Mouse (Mus musculus) naive thymus-derived CD4-positive, alpha-beta T cell, adult 2 months (primary cell): ENCODE measurements at regions not wholly inside any gene's neighbourhood (a gene's known extent, or its start where the extent isn't known, plus 50 kb on each side); places are given as distances from the start of the nearest gene placed in this dataset.
"Not testable (repeated sequence)": the region's sequence is repeated elsewhere in the genome, so short reads cannot be mapped to it uniquely, and the experiment has no call there.

Experiments
- DNase-seq: peaks from one replicate; pipeline ENCODE4 v3.0.0-alpha.2; 2011; ENCODE audit warnings: low read depth

- DNase-seq: no peak
Observed at GRCm38 (mm10) chr4:6600766-6601367, 1638.0 kb downstream of the Car8 start.

- no peak for DNase-seq
Observed at GRCm38 (mm10) chr4:6596321-6596720, 1642.5 kb downstream of the Car8 start.

DNA sequence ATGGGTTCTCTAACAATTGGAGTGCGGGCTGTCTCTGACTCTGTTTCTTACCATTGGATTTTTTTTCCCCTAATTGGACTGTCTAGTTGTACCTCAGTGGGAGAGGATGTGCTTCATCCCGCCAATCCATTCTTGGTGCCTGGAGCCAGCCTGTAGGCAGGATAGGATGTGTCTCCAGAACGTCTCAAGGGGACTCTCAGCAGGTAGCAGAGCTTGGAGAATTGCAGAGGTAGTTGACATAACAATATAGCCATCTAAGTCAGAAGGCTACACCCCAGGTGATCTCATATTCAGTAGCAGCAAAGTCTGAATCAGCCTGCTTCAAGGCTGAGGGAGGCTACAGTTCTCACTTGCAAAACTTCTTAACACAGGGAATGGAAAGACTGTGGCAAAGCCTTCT is 1646.0 kb downstream of the Car8 start:
- DNase-seq: not testable (repeated sequence)

- DNase-seq: peak; percentile 75
Observed at GRCm38 (mm10) chr4:6561604-6562357, 1677.1 kb downstream of the Car8 start.

- DNase-seq: no peak
Observed at GRCm38 (mm10) chr4:6539626-6540025, 1699.2 kb downstream of the Car8 start.

- DNase-seq: no peak
Observed at GRCm38 (mm10) chr4:6532441-6532840, 1706.4 kb downstream of the Car8 start.

DNA sequence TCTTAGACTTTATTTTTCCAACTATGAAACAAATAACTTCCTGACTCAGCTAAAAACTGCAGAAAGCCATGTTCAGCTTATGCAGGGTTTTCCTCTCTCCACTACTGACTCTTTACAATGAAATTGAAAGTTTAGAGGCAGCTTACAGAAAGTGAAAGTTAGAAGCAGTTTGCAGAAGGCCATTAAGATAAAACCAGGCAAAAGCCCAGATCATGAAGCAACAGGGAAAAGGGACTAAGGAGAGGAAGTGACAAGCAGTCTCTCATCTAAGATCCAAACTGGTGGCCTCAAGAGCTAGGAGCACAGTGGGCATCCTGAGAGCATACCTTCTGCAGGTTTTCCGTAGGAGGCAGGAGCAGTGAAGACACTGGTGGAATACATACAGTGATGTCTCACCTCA is 1721.2 kb downstream of the Car8 start:
- DNase-seq: no peak

DNA sequence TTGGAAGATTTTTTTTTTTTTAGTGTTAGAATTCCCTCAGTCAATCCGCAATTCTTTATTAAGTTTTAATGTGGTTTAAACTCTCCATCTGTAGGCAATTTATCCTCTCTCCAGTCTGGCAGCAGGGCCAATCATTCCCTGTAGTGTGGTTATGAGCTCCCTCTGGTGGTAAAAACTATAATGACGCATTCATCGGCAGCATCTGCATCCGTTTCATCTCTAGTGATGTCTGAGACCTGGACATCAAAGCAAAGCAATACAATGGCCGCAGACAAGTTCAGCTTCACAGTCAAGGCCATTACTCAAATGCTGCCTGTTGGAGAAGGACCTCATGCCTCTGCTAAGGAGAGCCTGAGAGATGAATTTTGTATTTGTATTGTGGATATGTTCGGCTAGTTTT is 1721.7 kb upstream of the Impad1 start:
- peak; percentile 87 for DNase-seq

- DNase-seq: no peak
Observed at GRCm38 (mm10) chr4:6513635-6514034, 1720.5 kb upstream of the Impad1 start.

- peak; percentile 77 for DNase-seq
Observed at GRCm38 (mm10) chr4:6512749-6513364, 1719.7 kb upstream of the Impad1 start.

- no peak for DNase-seq
Observed at GRCm38 (mm10) chr4:6508091-6508490, 1714.9 kb upstream of the Impad1 start.
